Mouse (Mus musculus): ENCODE results near the gene Lmx1b.

The Lmx1b gene

DNA sequence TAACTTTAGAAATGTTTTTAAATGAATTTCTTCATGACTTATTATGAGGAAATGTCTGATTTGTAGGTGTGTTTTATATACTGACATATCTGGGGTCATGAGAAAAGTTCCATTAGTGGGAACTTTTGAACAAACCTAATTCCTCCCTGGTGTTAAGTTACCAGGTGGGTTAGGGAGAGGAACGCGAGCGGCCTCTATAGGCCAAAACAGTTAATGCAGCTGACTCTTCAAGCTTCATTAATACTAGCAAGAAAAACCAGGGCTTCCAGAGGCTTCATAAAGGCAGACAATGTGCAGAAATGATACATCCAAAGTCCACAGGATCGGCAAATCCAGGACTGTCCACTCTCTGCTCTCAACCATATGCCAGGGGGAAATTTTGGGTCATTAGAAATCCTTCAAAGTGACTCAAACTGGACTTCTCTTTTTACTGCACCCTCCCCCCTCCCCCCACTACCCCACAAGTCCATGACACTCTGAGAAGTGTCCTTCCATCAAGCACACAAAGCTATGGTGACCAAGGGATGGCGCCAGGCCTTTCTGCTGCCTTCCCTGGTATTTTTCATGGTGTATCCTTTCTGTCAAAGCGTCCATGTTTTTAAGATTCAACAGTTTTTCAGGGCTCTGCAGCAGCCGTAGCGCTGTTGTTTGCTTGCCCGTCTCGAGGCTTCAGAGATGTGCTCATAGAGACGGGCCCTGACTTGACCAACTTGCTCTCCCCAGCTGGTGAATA, 97.4 kb downstream of the Lmx1b start:
- peak; percentile 59 for DNase-seq (ENCODE audit: low read depth)

DNA sequence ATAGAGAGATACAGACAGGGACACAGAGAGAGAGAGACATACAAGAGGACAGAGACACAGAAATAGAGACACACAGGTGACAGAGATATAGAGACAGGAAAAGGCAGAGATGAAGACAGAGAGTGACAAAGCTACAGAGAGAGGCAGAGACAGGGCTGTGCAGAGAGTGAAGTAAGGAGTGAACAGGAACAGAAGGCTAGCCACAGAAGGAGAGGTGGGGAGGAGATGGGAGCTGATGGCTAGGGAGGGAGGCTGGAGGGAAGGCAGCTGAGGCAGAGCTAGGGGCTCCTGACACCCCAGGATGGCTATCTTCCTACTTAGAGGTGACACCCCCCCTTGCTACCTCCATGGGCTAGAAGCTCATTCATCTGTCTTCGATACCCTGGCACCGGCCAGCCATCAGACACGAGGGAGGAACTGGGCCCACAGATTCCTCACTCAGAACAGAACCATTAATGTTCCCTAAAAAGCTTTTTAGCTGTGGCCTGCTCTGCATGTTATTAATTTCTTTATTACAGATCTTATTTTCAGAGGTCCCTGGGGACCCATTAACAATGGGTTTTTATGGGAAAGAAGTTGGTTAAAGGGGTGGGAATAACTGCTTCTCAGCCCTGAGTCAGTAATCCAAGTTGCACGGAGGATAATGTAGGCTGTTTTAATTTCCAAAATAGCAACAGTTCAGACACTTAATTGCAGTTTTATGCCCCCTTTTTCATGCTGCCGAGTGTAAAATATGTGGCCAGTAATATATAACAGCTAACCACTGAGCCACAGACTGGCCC, 114.8 kb downstream of the Lmx1b start:
- DNase-seq (ENCODE audit: low read depth) = no peak

DNA sequence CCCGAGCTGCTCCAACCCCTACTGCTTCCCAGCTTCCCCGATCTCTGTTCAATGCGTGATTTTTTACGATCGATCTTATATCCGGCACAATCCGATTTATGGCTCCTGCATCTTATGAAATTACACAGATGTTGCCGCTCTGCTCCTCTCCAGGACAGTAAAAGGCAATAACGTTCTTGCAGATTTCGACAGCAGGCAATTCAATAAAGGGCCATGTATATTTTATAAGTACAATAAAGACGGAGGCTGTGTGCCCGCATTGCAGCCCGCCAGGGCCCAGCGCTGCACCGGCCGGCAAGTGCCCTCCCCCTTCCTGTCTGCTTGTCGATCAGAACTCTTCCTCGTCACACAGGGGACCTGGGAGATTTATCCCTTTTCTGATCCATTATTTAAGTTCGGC, 124.5 kb downstream of the Lmx1b start:
- no peak for DNase-seq (ENCODE audit: low read depth)

DNA sequence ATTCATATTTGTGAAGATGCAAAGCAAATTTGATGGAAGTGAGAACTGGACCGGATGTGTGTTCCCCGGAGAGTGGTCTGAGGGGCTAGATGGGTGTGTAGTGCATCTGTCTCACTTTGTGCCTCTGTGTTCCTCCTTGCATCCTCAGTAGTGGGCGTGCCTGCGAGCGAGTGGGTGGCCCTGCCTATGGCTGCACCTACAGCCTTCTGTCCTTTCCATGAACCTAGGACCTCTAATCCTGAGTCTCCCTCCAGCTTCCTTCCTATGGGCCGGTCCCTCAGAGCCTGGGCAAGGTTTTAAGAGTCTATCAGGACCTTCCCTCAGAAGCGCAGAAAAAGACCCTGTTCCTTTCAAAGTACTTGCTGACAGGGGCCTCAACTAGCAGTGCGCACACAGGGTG, 124.9 kb downstream of the Lmx1b start:
- no peak for DNase-seq (ENCODE audit: low read depth)

Measured in 416B (cell line).